Mouse (Mus musculus): Measurements from ENCODE around the gene Rpl29. TPM values are rescaled to one million over a fixed set of nuclear protein-coding genes. Genes with fewer than 3 reads are reported as not detected.
A peak's percentile ranks its signal among the peaks of the same experiment; 100 is the strongest.

Rpl29 gene
- polyA plus RNA-seq (2015; fragmentation: Nextera tagmentation; extraction: Ambion mirVana) = 603 and 620 TPM in 2 replicates

DNA sequence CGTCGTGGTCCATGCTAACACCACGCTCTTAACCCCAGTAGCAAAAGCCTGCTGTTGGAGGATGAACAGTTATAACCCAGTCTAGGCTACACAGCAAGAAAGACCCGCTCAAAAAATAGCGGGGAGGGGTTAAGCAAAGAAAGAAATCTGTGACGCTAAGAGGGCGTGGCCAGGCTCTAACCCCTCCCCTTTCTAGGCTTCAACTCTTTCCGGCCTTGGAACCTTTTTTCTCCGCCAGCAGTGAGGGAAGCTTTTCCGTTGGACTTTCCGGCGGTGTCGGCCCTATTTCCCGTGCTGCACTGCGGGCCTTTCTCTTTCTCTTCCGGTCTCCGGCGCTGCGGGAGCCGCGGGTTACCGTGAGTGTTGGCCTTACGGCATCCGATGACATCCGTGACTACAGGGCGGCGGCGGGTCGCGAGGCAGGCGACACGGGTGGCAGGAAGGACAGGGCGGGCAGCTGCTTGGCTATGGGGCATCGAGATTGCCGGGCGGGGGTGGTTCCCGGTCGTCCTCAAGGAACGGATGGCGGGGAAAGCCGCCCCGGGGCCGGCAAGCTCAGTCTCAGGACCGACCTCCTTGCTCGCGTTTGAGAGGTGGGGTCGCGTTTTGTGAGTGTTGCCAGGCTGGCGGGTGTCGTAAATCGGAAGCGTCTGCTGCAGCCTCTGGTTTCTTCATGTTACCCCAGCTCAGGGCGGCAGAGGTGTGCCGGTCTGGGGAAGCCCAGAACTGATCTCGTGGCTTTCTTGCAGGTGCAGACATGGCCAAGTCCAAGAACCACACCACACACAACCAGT is at the start of gene Rpl29:
TSS of gene Rpl29 (plus strand) at position 234 of the 794 bp plus-strand sequence.
- ATAC-seq = peak; percentile 92
- Histone ChIP-seq H3K4me2 (ENCODE audit: low read length) (peak within 1 kb of the TSS; percentile 85), H3K36me3 (ENCODE audit: control insufficient read depth, insufficient read depth, low read length) (peaks cover 16% of the 10 kb centered on the region), H3K4me1 (ENCODE audit: control insufficient read depth, insufficient read depth, low read depth, low read length) (peaks cover 5% of the 10 kb centered on the region), H3K27ac (ENCODE audit: low read depth, low read length) (peak within 1 kb of the TSS; percentile 95), H3K4me3 (ENCODE audit: low read length) (peak within 1 kb of the TSS; percentile 77), H3K27me3 (replicated peaks; ENCODE audit: control insufficient read depth, insufficient read depth, low read length) (no peaks in the 10 kb centered on the region), H3K9me3 (ENCODE audit: control insufficient read depth, low read length) (no peaks in the 10 kb centered on the region), H3K9ac (ENCODE audit: low read depth, low read length) (peak within 1 kb of the TSS; percentile 93)
- WGBS = under 1% methylated on average over 48 of the region's 55 CpGs

DNA sequence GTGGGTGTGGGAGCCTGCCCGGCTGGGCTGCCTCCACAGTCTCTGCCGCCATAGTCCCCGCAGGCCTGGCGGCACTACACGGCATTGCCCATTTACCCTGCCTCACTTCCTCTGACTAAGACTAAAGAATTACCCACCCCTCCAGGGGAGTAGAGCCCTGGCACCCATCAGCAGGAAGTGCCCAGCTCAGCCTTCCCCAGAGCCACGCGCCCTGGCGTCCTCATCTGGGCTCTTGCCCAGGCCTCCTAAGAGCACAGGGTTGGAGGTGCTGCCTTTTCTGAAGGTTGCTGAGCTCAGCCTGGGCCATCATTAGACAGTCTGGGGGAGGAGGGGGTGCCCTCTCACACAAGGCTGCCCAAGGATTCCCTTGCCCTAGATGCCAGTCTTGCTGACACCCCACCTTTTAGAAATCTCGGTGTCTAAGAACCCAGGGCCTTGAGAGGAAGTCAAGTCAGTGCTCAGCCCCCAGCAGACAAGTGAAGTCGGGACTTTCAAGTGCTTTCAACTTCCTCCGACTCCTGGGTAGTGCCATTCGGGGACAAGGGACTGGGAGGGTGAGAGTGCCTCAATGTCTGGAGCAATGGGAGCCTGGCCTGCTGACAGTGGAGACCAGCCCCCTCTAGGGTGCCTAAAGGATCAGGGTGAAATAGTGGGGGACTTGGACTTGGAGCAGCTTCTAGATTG is 42.9 kb upstream of the Rpl29 start:
- Histone ChIP-seq H3K4me3 (ENCODE audit: low read length) (no peak overlapping the region), H3K9ac (ENCODE audit: low read depth, low read length) (no peak overlapping the region), H3K27me3 (replicated peaks; ENCODE audit: control insufficient read depth, insufficient read depth, low read length) (no peaks in the 10 kb centered on the region), H3K36me3 (ENCODE audit: control insufficient read depth, insufficient read depth, low read length) (no peaks in the 10 kb centered on the region), H3K27ac (ENCODE audit: low read depth, low read length) (no peak overlapping the region), H3K9me3 (ENCODE audit: control insufficient read depth, low read length) (peaks cover 4% of the 10 kb centered on the region; the same call in 1 of the 2 replicates), H3K4me1 (ENCODE audit: control insufficient read depth, insufficient read depth, low read depth, low read length) (peaks cover 17% of the 10 kb centered on the region), H3K4me2 (ENCODE audit: low read length) (no peak overlapping the region)
- ATAC-seq = peak; percentile 43; the same call in 1 of the 2 replicates
- WGBS = 77% methylated on average over 12 of the region's 12 CpGs

DNA sequence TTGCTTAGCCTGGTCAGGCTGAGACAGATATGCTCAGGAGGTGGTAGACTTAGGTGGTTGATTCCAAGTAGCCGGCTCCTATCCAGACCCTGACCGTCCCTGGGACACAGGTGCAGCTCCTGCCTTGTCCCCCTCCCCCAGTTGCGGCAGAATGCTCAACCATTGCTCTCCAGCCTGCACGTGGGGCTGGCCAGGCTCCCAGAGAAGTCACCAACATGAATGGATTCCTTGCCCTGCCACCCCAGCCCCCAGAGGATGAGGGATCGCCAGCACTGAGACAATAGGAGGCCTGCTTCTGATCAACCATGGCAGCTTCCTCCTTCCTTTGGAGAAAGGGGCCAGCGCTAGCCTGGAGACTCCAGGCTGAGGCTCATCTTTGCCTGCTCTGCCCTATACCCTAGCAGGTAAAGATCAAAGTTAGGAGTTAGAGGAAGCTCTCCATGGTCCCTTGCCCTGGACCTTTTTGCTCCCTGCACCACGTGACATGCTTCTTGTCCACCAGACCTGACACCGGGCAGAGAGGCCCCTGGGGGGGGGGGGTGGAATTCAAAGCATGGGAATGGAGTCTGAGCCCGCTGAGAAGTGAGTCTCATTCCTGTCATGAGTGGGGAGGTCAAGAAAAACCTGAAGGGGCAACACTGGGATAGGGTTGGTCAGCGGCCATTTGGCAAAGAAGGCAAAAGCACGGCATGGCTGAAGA is 36.3 kb upstream of the Rpl29 start:
- Histone ChIP-seq H3K4me2 (ENCODE audit: low read length) (no peak overlapping the region), H3K36me3 (ENCODE audit: control insufficient read depth, insufficient read depth, low read length) (no peaks in the 10 kb centered on the region), H3K9me3 (ENCODE audit: control insufficient read depth, low read length) (peaks cover 4% of the 10 kb centered on the region; the same call in 1 of the 2 replicates), H3K27ac (ENCODE audit: low read depth, low read length) (no peak overlapping the region), H3K9ac (ENCODE audit: low read depth, low read length) (no peak overlapping the region), H3K4me3 (ENCODE audit: low read length) (no peak overlapping the region), H3K27me3 (replicated peaks; ENCODE audit: control insufficient read depth, insufficient read depth, low read length) (no peaks in the 10 kb centered on the region), H3K4me1 (ENCODE audit: control insufficient read depth, insufficient read depth, low read depth, low read length) (peaks cover 14% of the 10 kb centered on the region)
- 72% methylated on average over 11 of the region's 11 CpGs for WGBS
- no peak for ATAC-seq

DNA sequence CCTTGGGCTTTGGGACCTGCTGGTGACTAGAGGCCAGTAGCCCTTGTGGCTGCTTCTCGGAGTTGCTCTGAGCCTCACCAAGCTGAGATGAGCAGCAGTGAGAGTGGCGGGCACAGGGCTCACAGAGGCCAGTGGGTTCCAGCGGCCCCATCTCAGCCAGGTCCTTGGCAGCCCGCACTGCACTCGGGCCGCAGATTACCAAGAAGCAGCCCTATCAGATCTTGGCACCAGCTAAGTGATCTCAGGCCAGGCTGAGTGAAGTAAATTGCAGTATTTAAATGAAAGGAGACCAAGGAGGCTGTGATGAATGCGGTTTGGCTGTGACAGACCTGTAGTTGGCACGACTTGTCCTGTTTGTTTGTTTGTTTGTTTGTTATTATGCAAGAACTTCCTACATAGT is 35.7 kb upstream of the Rpl29 start:
- H3K4me1 ChIP-seq (ENCODE audit: control insufficient read depth, insufficient read depth, low read depth, low read length) = peaks cover 14% of the 10 kb centered on the region
- no peaks in the 10 kb centered on the region; the same call in 1 of the 2 replicates for H3K27me3 ChIP-seq (replicated peaks; ENCODE audit: control insufficient read depth, insufficient read depth, low read length)
- 70% methylated on average over 8 of the region's 8 CpGs for WGBS
- peaks cover 4% of the 10 kb centered on the region; the same call in 1 of the 2 replicates for H3K9me3 ChIP-seq (ENCODE audit: control insufficient read depth, low read length)
- no peak overlapping the region for H3K9ac ChIP-seq (ENCODE audit: low read depth, low read length)
- H3K4me3 ChIP-seq (ENCODE audit: low read length) = no peak overlapping the region
- ATAC-seq = 0 out of 2 replicates have a peak, but pooled peaks have one; percentile 32
- no peaks in the 10 kb centered on the region for H3K36me3 ChIP-seq (ENCODE audit: control insufficient read depth, insufficient read depth, low read length)
- no peak overlapping the region for H3K27ac ChIP-seq (ENCODE audit: low read depth, low read length)
- no peak overlapping the region for H3K4me2 ChIP-seq (ENCODE audit: low read length)

DNA sequence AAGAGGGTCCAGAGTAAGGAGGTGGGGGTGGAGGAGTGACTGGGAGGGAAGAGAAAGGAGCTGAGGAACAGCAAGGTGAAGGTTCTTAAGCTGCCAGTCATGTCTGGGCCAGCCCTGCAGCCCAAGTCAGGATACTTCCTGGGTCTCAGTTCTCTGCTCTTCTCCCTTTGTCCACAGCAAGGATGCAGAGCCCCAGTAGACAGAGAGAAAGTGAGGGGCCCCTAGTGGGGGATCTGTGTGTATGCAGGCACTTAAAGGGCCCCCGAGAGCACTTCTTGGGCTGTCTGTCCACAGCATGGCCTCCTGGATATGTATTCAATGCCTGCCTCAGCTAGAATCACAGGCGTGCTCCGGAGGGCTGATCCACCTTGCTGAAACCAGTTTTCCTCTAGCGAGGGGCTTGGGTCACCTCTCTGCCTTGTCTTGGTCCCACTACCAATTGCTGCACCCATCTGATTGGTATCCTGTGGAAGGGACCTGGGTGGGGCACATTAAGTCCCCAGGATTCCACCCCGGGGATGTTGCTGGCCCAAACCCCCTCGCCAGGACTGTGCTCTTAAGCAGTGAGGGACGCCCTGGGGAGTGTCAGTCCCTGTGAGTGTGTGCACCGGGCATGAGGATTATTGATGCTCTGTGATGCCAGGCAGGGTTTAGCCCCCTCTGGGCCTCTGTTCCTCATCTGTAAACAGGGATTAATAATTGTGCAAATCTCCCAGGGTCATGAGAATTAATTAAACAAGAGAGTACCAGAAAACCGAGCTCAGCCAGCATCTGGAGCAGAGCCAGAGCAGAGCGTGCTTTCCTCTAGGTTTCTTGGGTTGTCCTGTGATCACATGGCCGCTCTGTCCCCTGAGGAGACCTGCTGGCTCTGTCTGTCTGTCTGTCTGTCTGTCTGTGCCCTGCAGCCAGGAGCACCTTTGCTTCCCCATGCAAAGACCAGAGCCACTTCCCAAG is 34.3 kb upstream of the Rpl29 start:
- Histone ChIP-seq H3K36me3 (ENCODE audit: control insufficient read depth, insufficient read depth, low read length) (no peaks in the 10 kb centered on the region), H3K4me3 (ENCODE audit: low read length) (no peak overlapping the region), H3K27me3 (replicated peaks; ENCODE audit: control insufficient read depth, insufficient read depth, low read length) (no peaks in the 10 kb centered on the region; the same call in 1 of the 2 replicates), H3K27ac (ENCODE audit: low read depth, low read length) (no peak overlapping the region), H3K9me3 (ENCODE audit: control insufficient read depth, low read length) (no peaks in the 10 kb centered on the region), H3K9ac (ENCODE audit: low read depth, low read length) (no peak overlapping the region), H3K4me2 (ENCODE audit: low read length) (no peak overlapping the region), H3K4me1 (ENCODE audit: control insufficient read depth, insufficient read depth, low read depth, low read length) (peaks cover 14% of the 10 kb centered on the region)
- peak; percentile 59; the same call in 1 of the 2 replicates for ATAC-seq
- WGBS = 40% methylated on average over 11 of the region's 11 CpGs

DNA sequence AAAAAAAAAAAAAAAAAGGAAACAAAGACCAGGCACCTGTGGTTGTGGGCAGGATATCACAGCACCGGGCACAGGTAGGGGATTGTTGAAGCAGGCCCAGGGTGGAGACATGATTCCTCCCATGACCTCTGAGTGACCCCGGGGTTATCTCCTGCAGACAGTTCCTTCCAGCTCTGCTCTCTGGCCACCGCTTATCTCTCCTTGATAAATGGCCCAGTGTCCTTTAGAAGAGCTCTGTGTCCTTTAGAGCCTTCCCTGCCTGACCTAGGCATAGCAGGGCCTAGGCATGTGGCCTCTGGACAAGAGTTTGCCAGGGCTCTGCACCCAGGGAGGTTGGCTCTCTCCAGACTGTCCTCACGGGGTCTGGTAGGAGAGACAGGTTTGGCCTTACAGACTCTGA is 31.5 kb upstream of the Rpl29 start:
- Histone ChIP-seq H3K9me3 (ENCODE audit: control insufficient read depth, low read length) (no peaks in the 10 kb centered on the region), H3K27me3 (replicated peaks; ENCODE audit: control insufficient read depth, insufficient read depth, low read length) (no peaks in the 10 kb centered on the region; the same call in 1 of the 2 replicates), H3K4me2 (ENCODE audit: low read length) (no peak overlapping the region), H3K9ac (ENCODE audit: low read depth, low read length) (no peak overlapping the region), H3K4me3 (ENCODE audit: low read length) (no peak overlapping the region), H3K4me1 (ENCODE audit: control insufficient read depth, insufficient read depth, low read depth, low read length) (peaks cover 11% of the 10 kb centered on the region), H3K36me3 (ENCODE audit: control insufficient read depth, insufficient read depth, low read length) (no peaks in the 10 kb centered on the region), H3K27ac (ENCODE audit: low read depth, low read length) (no peak overlapping the region)
- WGBS = 84% methylated on average over 4 of the region's 4 CpGs
- no peak for ATAC-seq

DNA sequence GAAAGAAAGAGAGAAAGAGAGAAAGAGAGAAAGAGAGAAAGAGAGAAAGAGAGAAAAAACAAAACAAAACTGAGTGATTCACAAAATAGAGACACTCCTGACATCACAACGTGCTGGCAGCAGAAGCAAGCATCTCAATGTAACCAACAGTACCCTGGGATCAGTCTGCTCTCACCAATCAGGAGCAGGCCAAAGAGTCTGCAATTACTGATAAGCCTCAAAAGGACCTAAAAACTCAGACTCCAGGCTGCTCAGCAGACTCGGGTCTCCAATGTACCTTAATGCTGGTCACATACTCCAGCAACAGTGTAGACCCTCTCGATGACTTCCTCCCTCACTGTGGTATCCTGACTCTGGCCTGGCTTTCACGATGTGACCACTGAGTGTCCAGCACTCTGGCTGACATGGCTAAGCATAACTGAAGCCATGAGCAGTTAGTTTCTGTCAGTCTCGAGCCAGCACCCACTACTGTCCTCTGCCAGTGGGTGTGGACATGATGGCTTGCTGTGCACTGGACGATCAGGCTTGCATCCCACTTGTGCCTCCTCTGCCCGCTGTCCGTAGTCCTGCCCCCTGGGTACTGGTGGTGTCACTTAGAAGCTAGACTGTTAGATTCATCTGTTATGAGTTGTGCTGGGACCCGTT is 30.5 kb upstream of the Rpl29 start:
- Histone ChIP-seq H3K9me3 (ENCODE audit: control insufficient read depth, low read length) (no peaks in the 10 kb centered on the region), H3K27me3 (replicated peaks; ENCODE audit: control insufficient read depth, insufficient read depth, low read length) (no peaks in the 10 kb centered on the region; the same call in 1 of the 2 replicates), H3K9ac (ENCODE audit: low read depth, low read length) (no peak overlapping the region), H3K4me1 (ENCODE audit: control insufficient read depth, insufficient read depth, low read depth, low read length) (peaks cover 8% of the 10 kb centered on the region), H3K4me3 (ENCODE audit: low read length) (no peak overlapping the region), H3K4me2 (ENCODE audit: low read length) (no peak overlapping the region), H3K27ac (ENCODE audit: low read depth, low read length) (no peak overlapping the region), H3K36me3 (ENCODE audit: control insufficient read depth, insufficient read depth, low read length) (no peaks in the 10 kb centered on the region)
- 83% methylated on average over 9 of the region's 9 CpGs for WGBS
- ATAC-seq = no peak

DNA sequence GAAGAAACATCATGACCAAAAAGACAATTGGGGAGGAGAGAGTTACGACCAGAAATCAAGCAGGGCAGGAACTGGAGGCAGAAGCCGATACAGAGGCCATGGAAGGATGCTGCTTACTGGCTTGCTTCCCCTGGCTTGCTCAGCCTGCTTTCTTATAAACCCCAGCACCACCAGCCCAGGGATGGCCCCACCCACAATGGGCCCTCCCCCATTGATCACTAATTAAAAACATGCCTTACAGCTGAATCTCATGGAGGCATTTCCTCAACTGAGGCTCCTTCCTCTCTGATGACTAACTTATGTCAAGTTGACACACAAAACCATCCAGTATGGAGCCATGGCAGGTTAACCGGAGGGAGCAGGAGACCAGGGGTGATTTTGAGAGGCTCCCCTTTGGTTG is 29.4 kb upstream of the Rpl29 start:
- H3K36me3 ChIP-seq (ENCODE audit: control insufficient read depth, insufficient read depth, low read length) = no peaks in the 10 kb centered on the region
- H3K27ac ChIP-seq (ENCODE audit: low read depth, low read length) = no peak overlapping the region
- peaks cover 6% of the 10 kb centered on the region for H3K4me1 ChIP-seq (ENCODE audit: control insufficient read depth, insufficient read depth, low read depth, low read length)
- H3K9me3 ChIP-seq (ENCODE audit: control insufficient read depth, low read length) = no peaks in the 10 kb centered on the region
- no peak overlapping the region for H3K4me3 ChIP-seq (ENCODE audit: low read length)
- no peak overlapping the region for H3K9ac ChIP-seq (ENCODE audit: low read depth, low read length)
- no peak for ATAC-seq
- H3K27me3 ChIP-seq (replicated peaks; ENCODE audit: control insufficient read depth, insufficient read depth, low read length) = no peaks in the 10 kb centered on the region; the same call in 1 of the 2 replicates
- WGBS = 100% methylated on average over 3 of the region's 3 CpGs
- no peak overlapping the region for H3K4me2 ChIP-seq (ENCODE audit: low read length)
